Mouse (Mus musculus): Measurements from ENCODE around the gene Tlr2.

DNA sequence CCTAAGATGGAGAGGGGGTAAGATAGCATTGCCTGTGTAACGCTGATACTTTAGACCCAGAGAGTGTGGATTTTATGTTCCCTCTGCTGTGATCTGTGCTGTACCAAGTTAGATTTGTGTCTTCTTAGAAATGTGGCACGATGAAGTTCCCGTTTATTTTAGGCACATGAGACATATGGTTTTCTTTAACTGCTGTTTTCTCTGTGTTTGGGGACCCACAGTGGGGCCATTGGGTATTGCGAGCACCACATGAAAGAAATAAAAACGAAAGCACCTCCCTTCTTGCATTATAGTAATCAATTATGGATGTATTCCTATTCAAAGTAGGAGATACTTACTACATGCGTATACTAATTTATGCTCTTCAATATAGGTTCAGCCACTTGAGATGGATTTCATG, 44.5 kb downstream of the Tlr2 start:
- TF ChIP-seq CTCF (IDR thresholded peaks at IDR 0.05; ENCODE audit: low read depth, low read length) (no peak), TAL1 (conservative IDR thresholded peaks at IDR 0.05; ENCODE audit: low read depth, low read length) (no peak), GATA1 (IDR thresholded peaks at IDR 0.05; ENCODE audit: borderline replicate concordance, low read length) (no peak), POLR2AphosphoS5 (IDR thresholded peaks at IDR 0.05; ENCODE audit: insufficient replicate concordance, low read depth, low read length) (no peak)
